Mouse (Mus musculus): ENCODE measurements around the gene Gzme. TPM values are rescaled to one million over a fixed set of nuclear protein-coding genes. Genes with fewer than 3 reads are reported as not detected.

The Gzme gene
- polyA plus RNA-seq, 1 experiment = not detected

- Histone ChIP-seq H3K27me3 (ENCODE audit: control insufficient read depth, insufficient read depth, low read length) (no peaks in the 10 kb centered on the region), H3K36me3 (ENCODE audit: control insufficient read depth, insufficient read depth, low read length) (no peaks in the 10 kb centered on the region), H3K27ac (ENCODE audit: insufficient read depth, low read length) (no peak overlapping the region), H3K4me3 (ENCODE audit: extremely low read depth, insufficient read depth, insufficient read length) (no peak overlapping the region), H3K4me1 (ENCODE audit: control insufficient read depth, insufficient read depth, insufficient read length) (no peaks in the 10 kb centered on the region)
- WGBS = 86% methylated on average over 1 of the region's 1 CpGs
- no peak for DNase-seq (ENCODE audit: low read depth in 1 of 2, low spot score in 2 of 2)
- TF ChIP-seq POLR2A (IDR thresholded peaks at IDR 0.05; ENCODE audit: low read depth, low read length) (no peak), CTCF (IDR thresholded peaks at IDR 0.05; ENCODE audit: extremely low read depth, insufficient read depth, insufficient read length, insufficient replicate concordance) (no peak)
Measured at GRCm38 (mm10) chr14:56097597-56097996, 22.8 kb downstream of the Gzme start.

- WGBS = 60% methylated on average over 2 of the region's 2 CpGs
- Histone ChIP-seq H3K4me3 (ENCODE audit: extremely low read depth, insufficient read depth, insufficient read length) (no peak overlapping the region), H3K27me3 (ENCODE audit: control insufficient read depth, insufficient read depth, low read length) (no peaks in the 10 kb centered on the region)
Measured at GRCm38 (mm10) chr14:56093353-56093752, 27.1 kb downstream of the Gzme start.

GRCm38 (mm10) chr14:56086711-56087110 is 33.7 kb downstream of the Gzme start:
- no peaks in the 10 kb centered on the region for H3K36me3 ChIP-seq (ENCODE audit: control insufficient read depth, insufficient read depth, low read length)
- no peak for DNase-seq (ENCODE audit: low read depth in 1 of 2, low spot score in 2 of 2)
- no peak for TF ChIP-seq POLR2A (IDR thresholded peaks at IDR 0.05; ENCODE audit: low read depth, low read length)
- H3K27me3 ChIP-seq (ENCODE audit: control insufficient read depth, insufficient read depth, low read length) = no peaks in the 10 kb centered on the region
- WGBS = 72% methylated on average over 3 of the region's 3 CpGs
- H3K4me3 ChIP-seq (ENCODE audit: extremely low read depth, insufficient read depth, insufficient read length) = no peak overlapping the region
- no peaks in the 10 kb centered on the region for H3K4me1 ChIP-seq (ENCODE audit: control insufficient read depth, insufficient read depth, insufficient read length)
- no peak overlapping the region for H3K27ac ChIP-seq (ENCODE audit: insufficient read depth, low read length)

More at GRCm38 (mm10) chr14:56093353-56093752, 27.1 kb downstream of the Gzme start:
- no peak for DNase-seq (ENCODE audit: low read depth in 1 of 2, low spot score in 2 of 2)
- H3K27ac ChIP-seq (ENCODE audit: insufficient read depth, low read length) = no peak overlapping the region
- H3K4me1 ChIP-seq (ENCODE audit: control insufficient read depth, insufficient read depth, insufficient read length) = no peaks in the 10 kb centered on the region
- H3K36me3 ChIP-seq (ENCODE audit: control insufficient read depth, insufficient read depth, low read length) = no peaks in the 10 kb centered on the region
- TF ChIP-seq CTCF (IDR thresholded peaks at IDR 0.05; ENCODE audit: extremely low read depth, insufficient read depth, insufficient read length, insufficient replicate concordance) = no peak
- no peak for TF ChIP-seq POLR2A (IDR thresholded peaks at IDR 0.05; ENCODE audit: low read depth, low read length)

GRCm38 (mm10) chr14:56085167-56085566 is 35.3 kb downstream of the Gzme start, which contains the start of gene Mcpt8:
Mcpt8 (minus strand) TSS chr14:56085273.
- Histone ChIP-seq H3K36me3 (ENCODE audit: control insufficient read depth, insufficient read depth, low read length) (no peaks in the 10 kb centered on the region), H3K27me3 (ENCODE audit: control insufficient read depth, insufficient read depth, low read length) (no peaks in the 10 kb centered on the region), H3K4me3 (ENCODE audit: extremely low read depth, insufficient read depth, insufficient read length) (no peak within 1 kb of the TSS), H3K4me1 (ENCODE audit: control insufficient read depth, insufficient read depth, insufficient read length) (no peaks in the 10 kb centered on the region), H3K27ac (ENCODE audit: insufficient read depth, low read length) (no peak within 1 kb of the TSS)
- no peak for DNase-seq (ENCODE audit: low read depth in 1 of 2, low spot score in 2 of 2)
- WGBS = 83% methylated on average over 2 of the region's 2 CpGs
- no peak for TF ChIP-seq CTCF (IDR thresholded peaks at IDR 0.05; ENCODE audit: extremely low read depth, insufficient read depth, insufficient read length, insufficient replicate concordance)
- TF ChIP-seq POLR2A (IDR thresholded peaks at IDR 0.05; ENCODE audit: low read depth, low read length) = no peak

- Histone ChIP-seq H3K4me1 (ENCODE audit: control insufficient read depth, insufficient read depth, insufficient read length) (no peaks in the 10 kb centered on the region), H3K36me3 (ENCODE audit: control insufficient read depth, insufficient read depth, low read length) (no peaks in the 10 kb centered on the region), H3K4me3 (ENCODE audit: extremely low read depth, insufficient read depth, insufficient read length) (no peak overlapping the region), H3K27me3 (ENCODE audit: control insufficient read depth, insufficient read depth, low read length) (no peaks in the 10 kb centered on the region), H3K27ac (ENCODE audit: insufficient read depth, low read length) (no peak overlapping the region)
- no peak for DNase-seq (ENCODE audit: low read depth in 1 of 2, low spot score in 2 of 2)
- no peak for TF ChIP-seq POLR2A (IDR thresholded peaks at IDR 0.05; ENCODE audit: low read depth, low read length)
- TF ChIP-seq CTCF (IDR thresholded peaks at IDR 0.05; ENCODE audit: extremely low read depth, insufficient read depth, insufficient read length, insufficient replicate concordance) = no peak
- WGBS = 67% methylated on average over 4 of the region's 4 CpGs
Measured at GRCm38 (mm10) chr14:56082016-56082415, 38.4 kb downstream of the Gzme start.

Other genes with a start within 250 kb of the Gzme start
- 0.07 and 0.13 TPM in 2 replicates for gene Cbln3, start 236.2 kb downstream of the Gzme start, polyA plus RNA-seq (2012; rRNA removed)
- 30.3 and 31.6 TPM in 2 replicates for gene Khnyn, start 235.7 kb downstream of the Gzme start, polyA plus RNA-seq (2012; rRNA removed)
- 22.3 and 25.1 TPM in 2 replicates for gene Sdr39u1, start 220.3 kb downstream of the Gzme start, polyA plus RNA-seq (2012; rRNA removed)
- 1.0 and 1.4 TPM in 2 replicates for gene Cma1, start 175.9 kb downstream of the Gzme start, polyA plus RNA-seq (2012; rRNA removed)
- not detected in 2 replicates for gene Cma2, start 169.6 kb downstream of the Gzme start, polyA plus RNA-seq (2012; rRNA removed)
- gene Mcpt1, start 102.7 kb downstream of the Gzme start, polyA plus RNA-seq (2012; rRNA removed) = 0.18 and 0.26 TPM in 2 replicates
- gene Mcpt9, start 90.1 kb downstream of the Gzme start, polyA plus RNA-seq (2012; rRNA removed) = not detected in 2 replicates
- 0.12 TPM in 1 of 2 replicates, not detected in the other for gene Mcpt2, start 78.6 kb downstream of the Gzme start, polyA plus RNA-seq (2012; rRNA removed)
- 0.23 TPM in 2 replicates for gene Mcpt4, start 58.3 kb downstream of the Gzme start, polyA plus RNA-seq (2012; rRNA removed)
- gene Mcpt8, start 35.4 kb downstream of the Gzme start, polyA plus RNA-seq (2012; rRNA removed) = 0.31 and 0.34 TPM in 2 replicates
- gene Ctsg, start 18.1 kb downstream of the Gzme start, polyA plus RNA-seq (2012; rRNA removed) = 1.7 and 2.0 TPM in 2 replicates
- not detected in 2 replicates for gene Gzmd, start 12.0 kb upstream of the Gzme start, polyA plus RNA-seq (2012; rRNA removed)
- gene Gzmg, start 39.0 kb upstream of the Gzme start, polyA plus RNA-seq (2012; rRNA removed) = not detected in 2 replicates
- gene Gzmn, start 54.0 kb upstream of the Gzme start, polyA plus RNA-seq (2012; rRNA removed) = not detected in 2 replicates
- not detected in 2 replicates for gene Gzmf, start 90.8 kb upstream of the Gzme start, polyA plus RNA-seq (2012; rRNA removed)
- gene Gzmc, start 114.0 kb upstream of the Gzme start, polyA plus RNA-seq (2012; rRNA removed) = not detected in 2 replicates
- gene Gzmb, start 141.6 kb upstream of the Gzme start, polyA plus RNA-seq (2012; rRNA removed) = 2.6 and 2.7 TPM in 2 replicates
- gene Atp12a, start 244.4 kb upstream of the Gzme start, polyA plus RNA-seq (2012; rRNA removed) = not detected in 2 replicates

Measured in spleen, adult 2 months (tissue).